Mouse (Mus musculus): ENCODE results near the gene Apba3.

GRCm38 (mm10) chr10:81230438-81231332, 36.1 kb upstream of the Apba3 start, which contains the start of gene Atcay:
- peak; percentile 59 for TF ChIP-seq CTCF (IDR thresholded peaks at IDR 0.05)
- no peak for TF ChIP-seq POLR2A (IDR thresholded peaks at IDR 0.05; ENCODE audit: insufficient read depth, low read depth, low read length)
- TF ChIP-seq EP300 (IDR thresholded peaks at IDR 0.05; ENCODE audit: insufficient read depth, low read depth, low read length): no peak

Measured in heart, adult 2 months (tissue).